Mouse (Mus musculus) cerebellum, adult 2 months (tissue): Measurements from ENCODE around the gene Miga1.

Source experiments
- CTCF ChIP-seq: fragments of 200-500 bp; IDR thresholded peaks from 2 replicates; pipeline ENCODE4 v1.5.1; 2011; ENCODE audit warnings: low read depth, mild to moderate bottlenecking, control low read depth, low read length, moderate library complexity, borderline replicate concordance; ENCODE audit not compliant: insufficient read depth
- POLR2A ChIP-seq: fragments of 200-500 bp; IDR thresholded peaks from 2 replicates; pipeline ENCODE4 v1.6.1; 2011; ENCODE audit warnings: low read length, control low read depth, borderline replicate concordance; ENCODE audit not compliant: insufficient read depth

GRCm38 (mm10) chr3:152261948-152262347, 78.3 kb downstream of the Miga1 start:
- TF ChIP-seq CTCF (no peak), POLR2A (no peak)
